Mouse (Mus musculus) intestine, embryonic 15.5 days (tissue): Measurements from ENCODE around the gene Olfr970. TPM values are rescaled to one million over a fixed set of nuclear protein-coding genes. Genes with fewer than 3 reads are reported as not detected.
"Not testable (repeated sequence)": the region's sequence is repeated elsewhere in the genome, so short reads cannot be mapped to it uniquely, and the experiment has no call there.

Experiments
- ATAC-seq: fragments of 200-750 bp; cut with Nextera tagmentation; 2 replicates; pipeline ENCODE4 v1.8.0; 2017; ENCODE audit warnings: moderate TSS enrichment, moderate library complexity
- H3K27ac ChIP-seq: fragments of 300-500 bp; sonication (generic); 2 replicates; pipeline ENCODE4 v1.5.1; 2015; ENCODE audit warnings: mild to moderate bottlenecking, inconsistent platforms
- H3K27me3 ChIP-seq: fragments of 300-500 bp; sonication (generic); replicated peaks from 2 replicates; pipeline ENCODE4 v1.6.1; 2015; ENCODE audit warnings: inconsistent platforms
- H3K36me3 ChIP-seq: fragments of 300-500 bp; sonication (generic); 2 replicates; pipeline ENCODE4 v1.6.1; 2015; ENCODE audit warnings: inconsistent platforms
- H3K4me1 ChIP-seq: fragments of 300-500 bp; sonication (generic); replicated peaks from 2 replicates; pipeline ENCODE4 v1.6.1; 2015; ENCODE audit warnings: inconsistent platforms
- H3K4me2 ChIP-seq: fragments of 300-500 bp; sonication (generic); replicated peaks from 2 replicates; pipeline ENCODE4 v1.6.1; 2015; ENCODE audit warnings: mild to moderate bottlenecking, inconsistent platforms
- H3K4me3 ChIP-seq: fragments of 300-500 bp; sonication (generic); replicated peaks from 2 replicates; pipeline ENCODE4 v1.5.1; 2015; ENCODE audit warnings: inconsistent platforms
- H3K9ac ChIP-seq: fragments of 300-500 bp; sonication (generic); 2 replicates; pipeline ENCODE4 v1.6.1; 2015; ENCODE audit warnings: inconsistent platforms
- H3K9me3 ChIP-seq: fragments of 300-500 bp; sonication (generic); 2 replicates; pipeline ENCODE4 v1.6.1; 2016; ENCODE audit warnings: inconsistent platforms
- WGBS: fragments of 180-500 bp; shearing (Covaris S2); methylation state at CpG from one replicate; pipeline ENCODE4 v1.1.7; 2015; 5-methylcytosine and 5-hydroxymethylcytosine counted together
- polyA plus RNA-seq: library from polyadenylated mRNA; unstranded; fragments of >200 nt; fragmentation: Nextera tagmentation; extraction: Ambion mirVana; gene quantifications from 2 replicates; pipeline ENCODE4 v1.2.1, GENCODE M21; 2015

Olfr970 gene
- polyA plus RNA-seq: not detected in 2 replicates

DNA sequence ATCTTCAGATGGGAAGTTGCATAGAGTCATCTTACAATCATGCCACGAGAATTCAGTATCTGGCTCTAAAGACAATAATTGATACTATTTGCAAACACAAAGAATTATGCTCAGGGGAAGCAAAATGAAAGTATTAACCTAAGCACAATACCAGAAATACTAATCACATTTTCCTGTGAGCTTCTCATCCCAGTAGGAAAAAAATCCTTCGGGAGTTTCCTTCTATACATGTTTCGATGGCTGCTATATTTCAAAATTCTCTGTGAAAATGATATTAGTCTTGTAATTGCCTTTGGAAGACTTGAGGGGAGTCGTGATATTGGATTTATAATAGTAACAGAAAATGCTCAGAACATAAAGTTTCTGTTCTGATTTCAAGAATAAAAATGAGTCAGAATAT lies at the start of gene Olfr970:
TSS of gene Olfr970 (plus strand) at position 301 of the 400 bp plus-strand sequence.
- no peaks in the 10 kb centered on the region for H3K27me3 ChIP-seq
- no peak within 1 kb of the TSS for H3K27ac ChIP-seq
- ATAC-seq: no peak
- no peak within 1 kb of the TSS for H3K4me2 ChIP-seq
- H3K4me1 ChIP-seq: no peaks in the 10 kb centered on the region
- H3K4me3 ChIP-seq: no peak within 1 kb of the TSS
- 75% methylated on average over 4 of the region's 4 CpGs for WGBS
- H3K36me3 ChIP-seq: no peaks in the 10 kb centered on the region
- no peak within 1 kb of the TSS for H3K9ac ChIP-seq
- no peaks in the 10 kb centered on the region for H3K9me3 ChIP-seq

DNA sequence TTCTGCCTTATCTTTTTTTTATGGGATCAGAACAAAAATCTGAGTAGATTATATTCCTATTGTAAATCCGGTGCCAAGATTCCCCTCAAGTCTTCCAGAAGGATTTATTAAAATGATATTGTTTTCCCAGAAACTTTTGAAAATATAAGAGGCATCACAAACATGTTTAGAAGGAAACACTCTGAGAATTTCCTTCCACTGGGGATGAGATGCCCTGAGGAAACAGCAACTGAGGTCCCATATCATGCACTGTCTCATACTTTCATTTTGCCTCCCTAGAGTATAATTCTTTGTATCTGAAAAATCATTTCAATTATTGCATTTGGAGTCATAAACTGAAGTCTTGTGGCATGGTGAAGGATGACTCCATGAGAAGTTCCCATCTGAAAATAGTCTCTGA lies 25.5 kb upstream of the Olfr970 start, which contains the start of gene Olfr968:
TSS of gene Olfr968 (minus strand) at position 101 of the 400 bp plus-strand sequence.
- Histone ChIP-seq H3K4me2 (no peak within 1 kb of the TSS), H3K4me1 (no peaks in the 10 kb centered on the region), H3K27ac (no peak within 1 kb of the TSS), H3K9ac (no peak within 1 kb of the TSS), H3K36me3 (no peaks in the 10 kb centered on the region), H3K27me3 (no peaks in the 10 kb centered on the region), H3K9me3 (no peaks in the 10 kb centered on the region), H3K4me3 (no peak within 1 kb of the TSS)
- WGBS: 81% methylated on average over 1 of the region's 1 CpGs
- no peak for ATAC-seq

DNA sequence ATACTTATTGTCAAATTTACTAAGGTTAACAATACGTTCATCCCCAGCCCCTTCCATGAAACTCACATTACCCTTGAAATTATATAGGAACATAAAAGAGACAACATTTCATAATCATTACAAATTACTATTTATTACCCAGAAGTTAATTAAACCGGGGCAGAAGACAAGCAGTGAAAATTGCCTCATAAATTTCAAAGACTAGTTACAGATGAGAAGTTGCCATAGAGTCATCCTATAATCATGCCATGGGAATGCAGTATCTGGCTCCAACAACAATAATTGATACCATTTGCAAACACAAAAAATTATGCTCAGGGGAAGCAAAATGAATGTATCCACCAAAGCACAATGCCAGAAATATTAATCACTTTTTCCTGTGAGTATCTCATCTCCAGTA lies 18.1 kb upstream of the Olfr970 start, which contains the start of gene Olfr969:
TSS of gene Olfr969 (plus strand) at position 388 of the 400 bp plus-strand sequence.
- Histone ChIP-seq H3K36me3 (no peaks in the 10 kb centered on the region), H3K4me1 (no peaks in the 10 kb centered on the region), H3K9me3 (no peaks in the 10 kb centered on the region), H3K4me2 (no peak within 1 kb of the TSS), H3K27me3 (no peaks in the 10 kb centered on the region), H3K4me3 (no peak within 1 kb of the TSS), H3K9ac (no peak within 1 kb of the TSS), H3K27ac (no peak within 1 kb of the TSS)
- ATAC-seq: no peak
- 71% methylated on average over 2 of the region's 2 CpGs for WGBS

DNA sequence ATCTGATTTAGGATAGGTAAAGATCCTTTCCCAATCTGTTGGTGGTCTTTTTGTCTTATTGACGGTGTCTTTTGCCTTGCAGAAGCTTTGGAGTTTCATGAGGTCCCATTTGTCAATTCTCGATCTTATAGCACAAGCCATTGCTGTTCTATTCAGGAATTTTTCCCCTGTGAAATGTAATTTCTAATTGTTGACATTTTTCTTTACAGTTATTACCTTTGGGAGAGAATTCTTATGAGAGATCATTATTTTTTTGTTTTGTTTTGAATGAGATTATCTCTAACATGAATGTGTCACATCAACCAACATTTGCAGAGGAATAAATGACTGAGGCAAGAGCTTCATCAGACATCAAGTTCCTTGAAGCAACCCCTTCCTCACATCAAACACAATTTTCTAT lies 27.9 kb downstream of the Olfr970 start, which contains the start of gene Olfr971:
TSS of gene Olfr971 (plus strand) at position 301 of the 400 bp plus-strand sequence.
- H3K27me3 ChIP-seq, H3K4me3 ChIP-seq, H3K36me3 ChIP-seq, H3K4me2 ChIP-seq, H3K9me3 ChIP-seq, H3K9ac ChIP-seq, H3K4me1 ChIP-seq, ATAC-seq, H3K27ac ChIP-seq: not testable (repeated sequence)
- WGBS: 80% methylated on average over 2 of the region's 2 CpGs

DNA sequence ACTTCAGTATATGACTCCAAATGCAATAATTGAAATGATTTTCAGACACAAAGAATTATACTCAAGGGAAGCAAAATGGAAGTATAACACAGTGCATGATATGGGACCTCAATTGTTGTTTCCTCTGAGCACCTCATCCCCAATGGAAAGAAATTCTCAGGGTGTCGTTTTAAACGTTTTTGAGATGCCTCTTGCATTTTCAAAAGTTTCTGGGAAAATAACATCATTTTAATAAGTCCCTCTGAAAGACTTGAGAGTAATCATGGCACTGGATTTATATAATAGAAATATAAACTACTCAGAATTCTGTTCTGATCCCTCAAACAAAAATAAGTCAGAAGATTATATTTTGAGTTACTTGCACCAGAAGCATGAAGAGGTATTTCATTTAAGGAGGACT lies 57.5 kb downstream of the Olfr970 start, which contains the start of gene Olfr972:
TSS of gene Olfr972 (plus strand) at position 301 of the 400 bp plus-strand sequence.
- Histone ChIP-seq H3K9me3 (no peaks in the 10 kb centered on the region), H3K27me3 (no peaks in the 10 kb centered on the region), H3K4me2 (no peak within 1 kb of the TSS), H3K36me3 (no peaks in the 10 kb centered on the region), H3K4me1 (no peaks in the 10 kb centered on the region), H3K27ac (no peak within 1 kb of the TSS), H3K4me3 (no peak within 1 kb of the TSS), H3K9ac (no peak within 1 kb of the TSS)
- 75% methylated on average over 2 of the region's 2 CpGs for WGBS
- no peak for ATAC-seq

Other genes starting within 250 kb of the Olfr970 start
- not detected in 2 replicates for gene Olfr959, start 233.3 kb upstream of the Olfr970 start, polyA plus RNA-seq
- 18.3 and 20.1 TPM in 2 replicates for gene AW551984, start 204.5 kb upstream of the Olfr970 start, polyA plus RNA-seq
- gene Olfr148, start 198.2 kb upstream of the Olfr970 start, polyA plus RNA-seq: not detected in 2 replicates
- gene Olfr960, start 187.5 kb upstream of the Olfr970 start, polyA plus RNA-seq: not detected in 2 replicates
- not detected in 2 replicates for gene Olfr961, start 163.8 kb upstream of the Olfr970 start, polyA plus RNA-seq
- gene Olfr963, start 141.7 kb upstream of the Olfr970 start, polyA plus RNA-seq: not detected in 2 replicates
- not detected in 2 replicates for gene Olfr149, start 101.7 kb upstream of the Olfr970 start, polyA plus RNA-seq
- not detected in 2 replicates for gene Olfr965, start 97.5 kb upstream of the Olfr970 start, polyA plus RNA-seq
- not detected in 2 replicates for gene Olfr150, start 77.9 kb upstream of the Olfr970 start, polyA plus RNA-seq
- gene Olfr967, start 62.6 kb upstream of the Olfr970 start, polyA plus RNA-seq: not detected in 2 replicates
- gene Olfr968, start 25.6 kb upstream of the Olfr970 start, polyA plus RNA-seq: not detected in 2 replicates
- gene Olfr969, start 17.9 kb upstream of the Olfr970 start, polyA plus RNA-seq: not detected in 2 replicates
- not detected in 2 replicates for gene Olfr971, start 28.0 kb downstream of the Olfr970 start, polyA plus RNA-seq
- gene Olfr972, start 57.6 kb downstream of the Olfr970 start, polyA plus RNA-seq: not detected in 2 replicates
- not detected in 2 replicates for gene Olfr229, start 98.5 kb downstream of the Olfr970 start, polyA plus RNA-seq
- gene Olfr974, start 128.6 kb downstream of the Olfr970 start, polyA plus RNA-seq: not detected in 2 replicates
- not detected in 2 replicates for gene Olfr975, start 143.2 kb downstream of the Olfr970 start, polyA plus RNA-seq
- not detected in 2 replicates for gene Olfr976, start 152.3 kb downstream of the Olfr970 start, polyA plus RNA-seq
- not detected in 2 replicates for gene Olfr978, start 183.3 kb downstream of the Olfr970 start, polyA plus RNA-seq
- gene Olfr979, start 194.6 kb downstream of the Olfr970 start, polyA plus RNA-seq: not detected in 2 replicates
- not detected in 2 replicates for gene Olfr980, start 200.7 kb downstream of the Olfr970 start, polyA plus RNA-seq
- gene Olfr981, start 212.6 kb downstream of the Olfr970 start, polyA plus RNA-seq: not detected in 2 replicates